Mouse (Mus musculus) neutrophil, adult 65 days (primary cell): ENCODE data around the gene Cep135. TPM values are rescaled to one million over a fixed set of nuclear protein-coding genes. Genes with fewer than 3 reads are reported as not detected.

Source experiments
- total RNA-seq: library from RNA; stranded (reverse); gene quantifications from 2 replicates; pipeline ENCODE4 v1.2.4, GENCODE M21; 2023

Cep135 gene
- 11.5 and 14.7 TPM in 2 replicates for total RNA-seq

DNA sequence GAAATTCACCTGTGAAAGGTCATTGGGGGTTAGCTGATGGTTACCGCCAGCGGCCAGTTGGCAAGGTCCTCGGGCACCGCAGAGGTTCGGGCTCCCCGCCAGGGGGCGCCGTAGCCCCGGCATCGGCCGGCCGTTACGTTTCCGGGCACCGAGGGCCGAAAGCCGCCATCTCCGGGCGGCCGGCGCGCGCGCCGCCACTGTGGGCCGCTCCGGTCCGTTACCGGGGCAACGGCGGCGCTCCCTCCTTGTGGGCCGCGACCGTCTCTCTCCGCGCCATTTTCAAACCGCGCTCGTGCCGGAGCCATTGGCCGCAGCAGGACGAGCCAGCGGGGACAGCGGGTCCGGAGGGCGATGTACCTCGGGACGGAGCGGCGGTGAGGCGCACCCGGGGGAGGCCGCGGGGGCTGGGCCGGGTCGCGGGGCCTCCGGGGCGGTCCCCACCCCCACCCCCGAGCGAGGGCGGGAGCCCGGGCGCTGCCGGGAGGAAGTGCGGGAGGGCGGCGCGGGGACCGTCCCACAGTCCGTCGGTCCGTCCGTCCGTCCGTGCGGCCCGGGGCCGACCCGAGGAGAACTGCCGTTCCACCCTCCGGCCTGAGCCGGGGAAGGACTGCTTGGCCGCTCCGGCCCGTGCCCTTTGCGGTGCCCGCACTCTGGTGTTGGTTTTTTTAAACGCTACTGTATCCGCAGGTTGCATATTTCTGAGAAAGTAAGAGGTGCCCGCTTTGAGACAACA is at the start of gene Cep135:
Gene Cep135 (plus strand): TSS at position 148 of the 733 bp plus-strand sequence.

GRCm38 (mm10) chr5:76656212-76656611 is 67.7 kb downstream of the Cep135 start, which contains the start of gene C530008M17Rik:
TSS of gene C530008M17Rik (plus strand) at chr5:76656512.

Other genes starting within 250 kb of the Cep135 start
- gene Nmu, start 224.9 kb upstream of the Cep135 start, total RNA-seq, result not detected in 2 replicates
- not detected in 2 replicates for gene Gm7271, start 104.7 kb upstream of the Cep135 start, total RNA-seq
- gene Exoc1, start 59.4 kb upstream of the Cep135 start, total RNA-seq, result 61.4 and 76.4 TPM in 2 replicates
- gene C530008M17Rik, start 67.8 kb downstream of the Cep135 start, total RNA-seq, result 0.79 and 1.7 TPM in 2 replicates